8 mouse cellular contexts compared by ENCODE assay signal in the genomic region with DNA sequence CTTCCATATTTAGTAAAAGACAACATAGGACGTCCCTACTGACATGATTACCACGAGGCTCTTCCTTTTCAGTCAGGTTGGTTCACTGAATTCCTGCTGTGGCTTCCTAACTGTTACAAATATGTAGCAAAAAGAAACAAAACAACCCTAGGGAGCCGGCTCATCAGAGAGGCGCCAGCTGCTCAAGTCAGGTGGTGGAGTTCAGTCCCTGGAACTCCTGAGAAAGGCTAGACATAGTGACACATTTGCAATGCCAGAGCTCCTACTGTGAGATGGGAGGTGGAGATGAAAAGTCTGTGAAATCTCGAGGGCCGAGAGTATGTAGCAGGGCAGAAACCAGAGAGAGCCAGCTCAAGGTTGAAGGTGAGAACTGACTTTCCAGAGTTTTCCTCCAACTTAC.
A peak's percentile ranks its signal among the peaks of the same experiment; 100 is the strongest.
DNase-seq lines count a peak whose midpoint lies in the region; ATAC-seq and TF ChIP-seq lines count a peak whose summit lies in the region.

No protein-coding gene starts in this region.

- H3K4me2 ChIP-seq in forebrain, embryonic 14.5 days (ENCODE audit: low read length), result peak overlapping the region; percentile 48
- H3K4me2 ChIP-seq in liver, embryonic 16.5 days (ENCODE audit: low read depth, low read length), result peak overlapping the region; percentile 61; the same call in 1 of the 2 replicates

- peak overlapping the region; percentile 73 for H3K4me3 ChIP-seq in gastrocnemius, adult 2 months
- peak overlapping the region; percentile 30; the same call in 1 of the 2 replicates for H3K4me3 ChIP-seq in forebrain, embryonic 14.5 days (ENCODE audit: low read depth, low read length)
- H3K4me3 ChIP-seq in liver, embryonic 16.5 days (ENCODE audit: low read depth, low read length), result no peak overlapping the region

- no peak overlapping the region; the same call in 1 of the 2 replicates for H3K9ac ChIP-seq in forebrain, embryonic 14.5 days (ENCODE audit: low read length)
- H3K9ac ChIP-seq in liver, embryonic 16.5 days (ENCODE audit: low read depth, low read length), result no peak overlapping the region

- WGBS in forebrain, embryonic 14.5 days, result 9% methylated on average over 6 of the region's 6 CpGs
- whole genome bisulfite sequencing in liver, embryonic 16.5 days (ENCODE audit: insufficient replicate concordance), result 27% methylated on average over 6 of the region's 6 CpGs

- no peaks in the 10 kb centered on the region for H3K9me3 ChIP-seq in forebrain, embryonic 14.5 days (replicated peaks; ENCODE audit: control insufficient read depth, low read length)
- H3K9me3 ChIP-seq in liver, embryonic 16.5 days (replicated peaks; ENCODE audit: control insufficient read depth, low read length), result no peaks in the 10 kb centered on the region

- no peak for TF ChIP-seq CTCF in gastrocnemius, adult 2 months (IDR thresholded peaks at IDR 0.05)

- intact Hi-C loops in gastrocnemius, adult 2 months (cut with DNase I), result loop anchor here (2.0 kb wide), 1 partner anchor 270 kb away; no protein-coding TSS in a partner anchor
- intact Hi-C loops in gastrocnemius, postnatal 36 days (cut with DNase I), result loop anchor here (5.0 to 10.0 kb wide), 3 partner anchors 92 to 392 kb away; no protein-coding TSS in a partner anchor

- no peak for DNase-seq in gastrocnemius, adult 2 months
- DNase-seq in gastrocnemius, postnatal 36 days, result no peak
- DNase-seq in ES-CJ7 (ENCODE audit: low read depth, low spot score), result peak; percentile 82
- DNase-seq in forebrain, embryonic 14.5 days (ENCODE audit: low spot score), result peak; percentile 13
- DNase-seq in adrenal gland, postnatal 10 days, result no peak
- no peak for DNase-seq in kidney, postnatal 36 days

- peak overlapping the region; percentile 65 for H3K27ac ChIP-seq in gastrocnemius, adult 2 months
- no peak overlapping the region for H3K27ac ChIP-seq in forebrain, embryonic 14.5 days (ENCODE audit: low read depth, low read length)
- no peak overlapping the region for H3K27ac ChIP-seq in liver, embryonic 16.5 days (ENCODE audit: low read length)

- H3K27me3 ChIP-seq in forebrain, embryonic 14.5 days (replicated peaks; ENCODE audit: control insufficient read depth, insufficient read depth, low read length), result no peaks in the 10 kb centered on the region
- H3K27me3 ChIP-seq in liver, embryonic 16.5 days (ENCODE audit: control insufficient read depth, insufficient read depth, low read depth, low read length), result no peaks in the 10 kb centered on the region

- no peaks in the 10 kb centered on the region for H3K4me1 ChIP-seq in forebrain, embryonic 14.5 days (ENCODE audit: control insufficient read depth, insufficient read depth, low read length)
- H3K4me1 ChIP-seq in liver, embryonic 16.5 days (ENCODE audit: control insufficient read depth, low read depth, low read length), result no peaks in the 10 kb centered on the region; the same call in 1 of the 2 replicates

- peak; percentile 25 for ATAC-seq in forebrain, embryonic 14.5 days
- no peak for ATAC-seq in liver, embryonic 16.5 days (ENCODE audit: low read depth)
- no peak for ATAC-seq in erythroid progenitor cell, adult 5-6 weeks (replicated peaks; ENCODE audit: low FRiP score, poor library complexity, severe bottlenecking)

- H3K36me3 ChIP-seq in forebrain, embryonic 14.5 days (ENCODE audit: control insufficient read depth, insufficient read depth, low read length), result no peaks in the 10 kb centered on the region
- no peaks in the 10 kb centered on the region for H3K36me3 ChIP-seq in liver, embryonic 16.5 days (ENCODE audit: control insufficient read depth, insufficient read depth)

Comparison
In these comparisons a context has a peak if more than half of its experiments do, and no peak if none do; other contexts are left out.
1. DNase-seq: peak in ES-CJ7 (single experiment) and forebrain, embryonic 14.5 days (single experiment); none in gastrocnemius, adult 2 months (single experiment), gastrocnemius, postnatal 36 days (0 of 2), adrenal gland, postnatal 10 days (single experiment) and kidney, postnatal 36 days (0 of 2).